Mouse (Mus musculus) liver, embryonic 12.5 days (tissue): ENCODE measurements around the gene Pphln1. TPM values are rescaled to one million over a fixed set of nuclear protein-coding genes. Genes with fewer than 3 reads are reported as not detected.
"Not testable (repeated sequence)": the region's sequence is repeated elsewhere in the genome, so short reads cannot be mapped to it uniquely, and the experiment has no call there.

Experiments used
- ATAC-seq: fragments of 200-750 bp; cut with Nextera tagmentation; 2 replicates; pipeline ENCODE4 v1.8.0; 2017; ENCODE audit warnings: moderate number of reproducible peaks, mild to moderate bottlenecking, moderate library complexity
- H3K27ac ChIP-seq: fragments of 300-500 bp; sonication (generic); 2 replicates; pipeline ENCODE4 v1.5.1; 2016; ENCODE audit warnings: mild to moderate bottlenecking
- H3K27me3 ChIP-seq: fragments of 300-500 bp; sonication (generic); replicated peaks from 2 replicates; pipeline ENCODE4 v1.6.1; 2016; ENCODE audit warnings: mild to moderate bottlenecking, moderate library complexity
- H3K36me3 ChIP-seq: fragments of 300-500 bp; sonication (generic); 2 replicates; pipeline ENCODE4 v1.6.1; 2016; ENCODE audit warnings: mild to moderate bottlenecking, moderate library complexity
- H3K4me1 ChIP-seq: fragments of 300-500 bp; sonication (generic); 2 replicates; pipeline ENCODE4 v1.6.1; 2016
- H3K4me2 ChIP-seq: fragments of 300-500 bp; sonication (generic); 2 replicates; pipeline ENCODE4 v1.6.1; 2016; ENCODE audit warnings: mild to moderate bottlenecking, moderate library complexity
- H3K4me3 ChIP-seq: fragments of 300-500 bp; sonication (generic); 2 replicates; pipeline ENCODE4 v1.5.1; 2016; ENCODE audit warnings: mild to moderate bottlenecking, moderate library complexity
- H3K9ac ChIP-seq: fragments of 300-500 bp; sonication (generic); 2 replicates; pipeline ENCODE4 v1.6.1; 2016; ENCODE audit warnings: mild to moderate bottlenecking, moderate library complexity
- H3K9me3 ChIP-seq: fragments of 300-500 bp; sonication (generic); replicated peaks from 2 replicates; pipeline ENCODE4 v1.6.1; 2016; ENCODE audit warnings: mild to moderate bottlenecking, moderate library complexity
- WGBS: fragments of 180-500 bp; shearing (Covaris S2); methylation state at CpG from one replicate; pipeline ENCODE4 v1.1.7; 2016; ENCODE audit not compliant: insufficient replicate concordance; 5-methylcytosine and 5-hydroxymethylcytosine counted together
- polyA plus RNA-seq: library from polyadenylated mRNA; unstranded; fragments of >200 nt; fragmentation: Nextera tagmentation; extraction: Ambion mirVana; gene quantifications from 2 replicates; pipeline ENCODE4 v1.2.1, GENCODE M21; 2016

Gene Pphln1
- 36.5 and 38.1 TPM in 2 replicates for polyA plus RNA-seq

GRCm38 (mm10) chr15:93397826-93398698, at the start of gene Pphln1, which contains the start of gene Zcrb1:
Gene Pphln1 (plus strand): TSS chr15:93398350.
Gene Zcrb1 (minus strand): TSS chr15:93398334.
- H3K4me2 ChIP-seq, result peak within 1 kb of the TSS; percentile 86
- WGBS, result under 1% methylated on average over 100 of the region's 100 CpGs
- ATAC-seq, result peak; percentile 93
- peak within 1 kb of the TSS; percentile 94 for H3K27ac ChIP-seq
- peaks cover 55% of the 10 kb centered on the region for H3K4me1 ChIP-seq
- peak within 1 kb of the TSS; percentile 96 for H3K9ac ChIP-seq
- peak within 1 kb of the TSS; percentile 98 for H3K4me3 ChIP-seq
- H3K36me3 ChIP-seq, result peaks cover 32% of the 10 kb centered on the region
- no peaks in the 10 kb centered on the region for H3K9me3 ChIP-seq
- H3K27me3 ChIP-seq, result no peaks in the 10 kb centered on the region

GRCm38 (mm10) chr15:93358346-93359095, 39.6 kb upstream of the Pphln1 start:
- Histone ChIP-seq H3K9me3 (no peaks in the 10 kb centered on the region), H3K9ac (no peak overlapping the region), H3K4me2 (no peak overlapping the region), H3K36me3 (no peaks in the 10 kb centered on the region), H3K27me3 (no peaks in the 10 kb centered on the region; the same call in 1 of the 2 replicates), H3K27ac (no peak overlapping the region), H3K4me1 (no peaks in the 10 kb centered on the region), H3K4me3 (no peak overlapping the region)
- WGBS, result 77% methylated on average over 19 of the region's 19 CpGs
- no peak for ATAC-seq

- no peak for ATAC-seq
- H3K27ac ChIP-seq, result no peak overlapping the region
- H3K9ac ChIP-seq, result no peak overlapping the region
- H3K4me1 ChIP-seq, result no peaks in the 10 kb centered on the region
- H3K27me3 ChIP-seq, result peaks cover 15% of the 10 kb centered on the region
- H3K4me3 ChIP-seq, result no peak overlapping the region
- no peaks in the 10 kb centered on the region for H3K36me3 ChIP-seq
- no peaks in the 10 kb centered on the region for H3K9me3 ChIP-seq
- 83% methylated on average over 6 of the region's 6 CpGs for WGBS
- no peak overlapping the region for H3K4me2 ChIP-seq
Observed at GRCm38 (mm10) chr15:93365561-93365960, 32.6 kb upstream of the Pphln1 start.

- no peak for ATAC-seq
- H3K4me2 ChIP-seq, result no peak overlapping the region
- H3K9me3 ChIP-seq, result no peaks in the 10 kb centered on the region
- peaks cover 15% of the 10 kb centered on the region for H3K27me3 ChIP-seq
- peaks cover 14% of the 10 kb centered on the region for H3K4me1 ChIP-seq
- H3K4me3 ChIP-seq, result no peak overlapping the region
- WGBS, result 56% methylated on average over 9 of the region's 9 CpGs
- no peaks in the 10 kb centered on the region for H3K36me3 ChIP-seq
- no peak overlapping the region for H3K27ac ChIP-seq
- H3K9ac ChIP-seq, result no peak overlapping the region
Observed at GRCm38 (mm10) chr15:93368558-93368957, 29.6 kb upstream of the Pphln1 start.

GRCm38 (mm10) chr15:93371838-93372237, 26.3 kb upstream of the Pphln1 start:
- Histone ChIP-seq H3K4me3 (no peak overlapping the region), H3K4me1 (peaks cover 36% of the 10 kb centered on the region), H3K27me3 (peaks cover 15% of the 10 kb centered on the region), H3K36me3 (no peaks in the 10 kb centered on the region), H3K9ac (no peak overlapping the region), H3K4me2 (no peak overlapping the region), H3K27ac (peak overlapping the region; percentile 89), H3K9me3 (no peaks in the 10 kb centered on the region)
- WGBS, result 83% methylated on average over 2 of the region's 2 CpGs
- ATAC-seq, result no peak

- Histone ChIP-seq H3K4me1 (peaks cover 36% of the 10 kb centered on the region), H3K9ac (peak overlapping the region; percentile 37), H3K4me2 (peak overlapping the region; percentile 45), H3K27me3 (peaks cover 15% of the 10 kb centered on the region), H3K27ac (peak overlapping the region; percentile 89)
- not testable (repeated sequence) for H3K4me3 ChIP-seq, H3K36me3 ChIP-seq, H3K9me3 ChIP-seq
- peak; percentile 85 for ATAC-seq
Observed at GRCm38 (mm10) chr15:93372525-93373119, 25.5 kb upstream of the Pphln1 start.

GRCm38 (mm10) chr15:93375696-93376095, 22.5 kb upstream of the Pphln1 start:
- no peaks in the 10 kb centered on the region for H3K36me3 ChIP-seq
- no peak overlapping the region for H3K27ac ChIP-seq
- peaks cover 36% of the 10 kb centered on the region for H3K4me1 ChIP-seq
- no peak overlapping the region for H3K4me3 ChIP-seq
- 67% methylated on average over 5 of the region's 5 CpGs for WGBS
- H3K9me3 ChIP-seq, result no peaks in the 10 kb centered on the region
- H3K4me2 ChIP-seq, result no peak overlapping the region
- no peaks in the 10 kb centered on the region for H3K27me3 ChIP-seq
- no peak for ATAC-seq
- 0 out of 2 replicates have a peak overlapping the region, but pooled peaks have one; percentile 7 for H3K9ac ChIP-seq

GRCm38 (mm10) chr15:93379177-93379576, 19.0 kb upstream of the Pphln1 start:
- H3K4me2 ChIP-seq, result no peak overlapping the region
- 44% methylated on average over 3 of the region's 3 CpGs for WGBS
- H3K4me3 ChIP-seq, result no peak overlapping the region
- no peak overlapping the region for H3K27ac ChIP-seq
- H3K9me3 ChIP-seq, result no peaks in the 10 kb centered on the region
- no peaks in the 10 kb centered on the region for H3K27me3 ChIP-seq
- ATAC-seq, result peak; percentile 63
- H3K36me3 ChIP-seq, result no peaks in the 10 kb centered on the region
- peaks cover 16% of the 10 kb centered on the region for H3K4me1 ChIP-seq
- no peak overlapping the region for H3K9ac ChIP-seq

- Histone ChIP-seq H3K4me3 (no peak overlapping the region), H3K36me3 (peaks cover 16% of the 10 kb centered on the region), H3K9ac (no peak overlapping the region), H3K4me2 (no peak overlapping the region), H3K27me3 (no peaks in the 10 kb centered on the region), H3K9me3 (no peaks in the 10 kb centered on the region), H3K27ac (no peak overlapping the region), H3K4me1 (no peaks in the 10 kb centered on the region)
- ATAC-seq, result no peak
- 61% methylated on average over 5 of the region's 5 CpGs for WGBS
Observed at GRCm38 (mm10) chr15:93381337-93381736, 16.8 kb upstream of the Pphln1 start.

- Histone ChIP-seq H3K4me2 (peak overlapping the region; percentile 86), H3K4me3 (peak overlapping the region; percentile 98), H3K9me3 (no peaks in the 10 kb centered on the region), H3K4me1 (peaks cover 52% of the 10 kb centered on the region), H3K9ac (peak overlapping the region; percentile 96), H3K27me3 (no peaks in the 10 kb centered on the region), H3K27ac (peak overlapping the region; percentile 94), H3K36me3 (peaks cover 40% of the 10 kb centered on the region)
- ATAC-seq, result no peak
- under 1% methylated on average over 11 of the region's 11 CpGs for WGBS
Observed at GRCm38 (mm10) chr15:93397269-93397668, 881 bp upstream of the Pphln1 start.

GRCm38 (mm10) chr15:93398699-93399540, 770 bp downstream of the Pphln1 start:
- Histone ChIP-seq H3K4me3 (peak overlapping the region; percentile 98), H3K9me3 (no peaks in the 10 kb centered on the region), H3K27me3 (no peaks in the 10 kb centered on the region), H3K36me3 (peaks cover 23% of the 10 kb centered on the region), H3K27ac (peak overlapping the region; percentile 94), H3K4me2 (peak overlapping the region; percentile 86), H3K4me1 (peaks cover 57% of the 10 kb centered on the region), H3K9ac (peak overlapping the region; percentile 96)
- WGBS, result 4% methylated on average over 36 of the region's 36 CpGs
- peak; percentile 36 for ATAC-seq
